Mouse (Mus musculus) midbrain, embryonic 10.5 days (tissue): ENCODE measurements at regions not wholly inside any gene's neighbourhood (a gene's known extent, or its start where the extent isn't known, plus 50 kb on each side); places are given as distances from the start of the nearest gene placed in this dataset.

Experiments used
- DNase-seq: peaks from one replicate; pipeline ENCODE4 v3.0.0-alpha.2; 2017; ENCODE audit warnings: low spot score
- H3K27ac ChIP-seq: fragments of 300-500 bp; sonication (generic); replicated peaks from 2 replicates; pipeline ENCODE4 v1.5.1; 2016; ENCODE audit warnings: mild to moderate bottlenecking
- H3K27me3 ChIP-seq: fragments of 300-500 bp; sonication (generic); 2 replicates; pipeline ENCODE4 v1.6.1; 2016; ENCODE audit warnings: low read depth, mild to moderate bottlenecking; ENCODE audit not compliant: poor library complexity, severe bottlenecking
- H3K36me3 ChIP-seq: fragments of 300-500 bp; sonication (generic); 2 replicates; pipeline ENCODE4 v1.6.1; 2016; ENCODE audit warnings: mild to moderate bottlenecking, moderate library complexity
- H3K4me1 ChIP-seq: fragments of 300-500 bp; sonication (generic); 2 replicates; pipeline ENCODE4 v1.6.1; 2016
- H3K4me3 ChIP-seq: fragments of 300-500 bp; sonication (generic); 2 replicates; pipeline ENCODE4 v1.5.1; 2016; ENCODE audit warnings: mild to moderate bottlenecking, moderate library complexity
- H3K9me3 ChIP-seq: fragments of 300-500 bp; sonication (generic); replicated peaks from 2 replicates; pipeline ENCODE4 v1.6.1; 2016; ENCODE audit warnings: mild to moderate bottlenecking
- WGBS: fragments of 180-500 bp; shearing (Covaris S2); methylation state at CpG from one replicate; pipeline ENCODE4 v1.1.7; 2016; 5-methylcytosine and 5-hydroxymethylcytosine counted together

DNA sequence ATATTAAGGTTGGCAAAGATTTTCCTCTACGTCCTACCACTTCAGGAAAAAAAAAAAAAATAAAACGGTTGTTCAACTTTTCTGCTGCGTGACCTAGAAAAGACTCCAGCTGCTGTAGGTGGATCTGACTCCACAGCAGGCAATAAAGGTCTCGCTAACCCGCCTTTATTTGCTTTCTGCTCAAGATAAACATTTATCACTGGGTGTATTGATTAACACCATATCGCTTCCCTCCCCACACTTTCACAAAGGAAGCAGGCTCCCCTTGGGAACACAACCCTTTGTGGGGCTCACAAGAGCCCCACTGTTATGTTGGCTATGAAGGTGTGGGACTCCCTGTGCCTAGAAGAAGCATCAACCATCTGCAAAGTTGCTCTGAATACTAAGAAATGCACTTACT lies 85.1 kb downstream of the Foxa2 start:
- Histone ChIP-seq H3K36me3 (peaks cover 6% of the 10 kb centered on the region; the same call in 1 of the 2 replicates), H3K9me3 (no peaks in the 10 kb centered on the region), H3K27me3 (0 out of 2 replicates have a peak, but pooled peaks cover 3% of the 10 kb centered on the region), H3K4me3 (no peak overlapping the region), H3K27ac (0 out of 2 replicates have a peak overlapping the region, but pooled peaks have one; percentile 4), H3K4me1 (no peaks in the 10 kb centered on the region)
- WGBS = 68% methylated on average over 6 of the region's 6 CpGs
- DNase-seq = no peak

DNA sequence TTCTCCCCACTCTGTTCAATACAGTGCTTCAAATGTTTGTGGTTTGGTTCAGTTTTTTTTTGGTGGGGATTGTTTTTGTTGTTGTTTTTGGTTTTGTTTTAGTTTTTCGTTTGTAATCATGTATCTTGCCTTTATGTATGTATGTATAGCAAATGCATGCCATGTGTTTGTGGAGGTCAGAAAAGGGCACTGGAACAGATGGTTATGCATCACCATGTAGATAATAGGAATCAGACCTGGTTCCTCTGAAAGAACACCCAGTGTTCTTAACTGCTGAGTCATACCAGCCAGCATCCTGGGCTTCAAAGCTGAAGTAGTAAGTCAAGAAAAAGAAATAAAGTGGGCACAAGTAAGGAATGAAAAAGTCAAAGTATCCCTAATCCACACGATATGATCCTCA lies 92.6 kb downstream of the Foxa2 start:
- 82% methylated on average over 2 of the region's 2 CpGs for WGBS

DNA sequence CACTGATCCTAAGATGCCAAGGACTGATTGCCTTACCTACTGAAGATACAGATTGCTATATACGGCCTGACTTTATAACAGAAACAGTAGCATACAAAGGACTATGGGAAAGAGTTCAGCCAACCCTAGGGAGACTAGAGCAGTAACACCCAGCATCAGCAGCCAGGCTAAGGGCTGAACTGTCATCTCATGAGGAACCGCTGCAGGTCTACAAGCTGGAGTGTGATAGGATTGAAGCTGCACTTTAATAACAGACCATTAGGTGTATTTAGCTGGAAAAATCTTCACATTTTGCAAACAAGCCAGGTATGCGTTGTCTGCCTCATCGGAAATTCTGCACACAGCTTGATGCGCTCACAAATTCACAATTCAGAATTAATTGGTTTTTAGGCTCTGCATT lies 95.5 kb downstream of the Foxa2 start:
- Histone ChIP-seq H3K27me3 (peaks cover 5% of the 10 kb centered on the region; the same call in 1 of the 2 replicates), H3K36me3 (no peaks in the 10 kb centered on the region), H3K4me1 (peaks cover 16% of the 10 kb centered on the region), H3K27ac (no peak overlapping the region), H3K9me3 (no peaks in the 10 kb centered on the region), H3K4me3 (no peak overlapping the region)
- WGBS = 93% methylated on average over 5 of the region's 5 CpGs
- DNase-seq = no peak

More for the DNA sequence above, 92.6 kb downstream of the Foxa2 start:
- H3K27me3 ChIP-seq = peaks cover 5% of the 10 kb centered on the region; the same call in 1 of the 2 replicates
- no peak overlapping the region for H3K4me3 ChIP-seq
- peaks cover 10% of the 10 kb centered on the region for H3K4me1 ChIP-seq
- H3K27ac ChIP-seq = no peak overlapping the region
- no peak for DNase-seq
- H3K9me3 ChIP-seq = no peaks in the 10 kb centered on the region
- H3K36me3 ChIP-seq = no peaks in the 10 kb centered on the region

DNA sequence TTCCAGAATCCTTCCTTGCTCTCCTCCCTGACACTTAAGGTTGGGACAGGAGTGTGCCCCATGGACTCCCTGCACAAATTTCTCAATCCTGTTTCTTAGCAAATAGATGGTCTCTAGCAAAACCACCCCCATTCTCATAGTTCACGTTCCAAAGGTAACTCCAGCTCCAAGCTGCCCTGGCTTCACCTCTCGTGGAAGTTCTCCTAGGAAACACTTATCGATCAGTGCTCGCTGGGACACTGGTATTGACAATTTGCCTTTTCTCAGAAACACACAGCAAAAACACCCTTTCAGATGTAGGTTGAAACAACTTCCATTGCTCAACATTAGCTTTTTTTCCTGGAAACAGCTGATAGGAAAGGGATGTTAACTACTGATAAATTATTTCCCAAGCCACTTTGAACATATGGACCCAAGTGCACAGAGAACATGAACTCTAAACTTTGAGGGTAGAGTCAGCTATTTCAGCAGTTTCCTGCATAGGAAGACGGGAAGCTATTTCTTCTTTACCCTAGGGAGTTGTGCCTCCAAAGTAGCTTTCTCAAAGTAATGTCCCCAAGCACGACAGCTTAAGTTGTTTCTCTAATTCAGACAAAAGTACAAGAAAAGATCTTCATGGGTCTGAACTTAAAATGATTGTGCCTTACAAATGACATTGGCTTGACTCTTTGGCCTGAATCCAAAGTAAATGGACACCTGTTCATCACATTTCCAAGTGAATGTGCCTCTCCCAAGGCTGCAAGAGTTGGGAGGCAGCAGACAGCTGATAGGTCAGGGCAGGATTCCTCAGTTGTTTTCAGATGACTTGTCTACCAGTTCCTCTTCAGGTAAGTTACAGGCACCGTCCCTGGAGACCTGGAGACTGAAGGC lies 102.4 kb downstream of the Foxa2 start:
- Histone ChIP-seq H3K4me3 (no peak overlapping the region), H3K4me1 (peaks cover 8% of the 10 kb centered on the region), H3K27me3 (no peaks in the 10 kb centered on the region), H3K27ac (no peak overlapping the region), H3K9me3 (no peaks in the 10 kb centered on the region), H3K36me3 (0 out of 2 replicates have a peak, but pooled peaks cover 2% of the 10 kb centered on the region)
- no peak for DNase-seq
- 85% methylated on average over 7 of the region's 7 CpGs for WGBS

DNA sequence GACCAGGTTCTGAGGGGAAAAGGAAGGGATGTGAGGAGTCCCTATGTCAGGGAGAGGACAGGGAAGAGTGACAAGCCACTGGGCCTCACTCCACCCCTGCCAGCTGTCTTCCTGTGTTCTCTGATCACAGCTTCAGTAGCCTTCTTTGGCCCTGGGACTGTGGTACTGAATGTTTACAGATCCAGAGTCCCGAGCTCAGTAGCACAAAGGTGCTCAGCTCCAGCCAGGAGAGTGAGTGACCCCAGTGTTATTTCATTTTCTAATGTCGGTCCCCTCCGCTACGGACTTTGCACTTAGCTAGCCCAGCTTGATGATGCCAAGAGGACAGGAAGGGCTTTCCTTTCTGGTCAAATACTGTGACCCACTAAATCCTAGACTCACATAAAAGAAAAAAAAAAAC lies 104.2 kb downstream of the Foxa2 start:
- H3K4me1 ChIP-seq = no peaks in the 10 kb centered on the region
- H3K27ac ChIP-seq = no peak overlapping the region
- no peak for DNase-seq
- 0 out of 2 replicates have a peak, but pooled peaks cover 2% of the 10 kb centered on the region for H3K36me3 ChIP-seq
- H3K4me3 ChIP-seq = no peak overlapping the region
- 82% methylated on average over 4 of the region's 4 CpGs for WGBS
- H3K27me3 ChIP-seq = no peaks in the 10 kb centered on the region
- no peaks in the 10 kb centered on the region for H3K9me3 ChIP-seq

DNA sequence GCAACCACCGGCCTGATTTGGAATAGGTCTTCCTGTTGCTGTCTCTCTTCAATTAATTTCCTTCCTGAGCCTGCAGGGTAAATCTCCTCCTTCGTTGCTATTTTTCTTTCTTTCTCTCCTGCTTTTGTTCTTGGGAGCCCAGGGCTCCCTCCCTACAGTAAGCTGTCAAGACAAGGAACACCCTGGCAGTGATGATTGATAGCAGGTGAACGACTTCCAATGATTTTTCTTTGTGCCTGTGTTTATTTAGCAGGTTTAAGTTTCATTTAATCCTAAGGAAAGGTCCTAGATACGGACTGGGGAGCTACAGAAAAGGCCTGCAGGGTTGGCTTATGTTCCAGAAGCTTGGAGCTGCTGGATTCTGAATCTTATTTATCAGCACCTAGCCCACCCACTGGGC lies 105.5 kb downstream of the Foxa2 start:
- WGBS = 29% methylated on average over 4 of the region's 4 CpGs
- H3K9me3 ChIP-seq = 0 out of 2 replicates have a peak, but pooled peaks cover 2% of the 10 kb centered on the region
- no peak overlapping the region for H3K4me3 ChIP-seq
- no peaks in the 10 kb centered on the region for H3K27me3 ChIP-seq
- H3K27ac ChIP-seq = no peak overlapping the region
- no peaks in the 10 kb centered on the region for H3K4me1 ChIP-seq
- 0 out of 2 replicates have a peak, but pooled peaks cover 2% of the 10 kb centered on the region for H3K36me3 ChIP-seq
- no peak for DNase-seq

DNA sequence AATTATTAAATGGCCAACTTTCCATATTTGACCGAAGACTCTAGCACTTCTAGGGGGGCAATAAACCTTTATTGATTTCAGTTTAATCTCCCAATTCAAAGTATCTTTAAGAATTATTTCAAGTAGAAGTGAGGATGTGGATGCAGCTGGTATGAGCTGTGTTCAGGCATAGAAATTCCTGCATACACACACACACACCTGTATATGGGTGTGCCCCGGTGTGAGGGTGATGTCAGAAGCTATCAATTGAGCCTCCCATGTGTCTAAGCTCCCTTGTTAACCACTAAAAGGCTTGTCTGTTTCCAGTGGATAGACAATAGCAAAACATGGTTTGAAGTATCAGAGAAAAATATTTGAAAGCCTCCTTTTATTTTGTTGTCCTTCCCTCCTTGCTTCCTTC lies 114.3 kb downstream of the Foxa2 start:
- Histone ChIP-seq H3K27me3 (no peaks in the 10 kb centered on the region; the same call in 1 of the 2 replicates), H3K27ac (no peak overlapping the region), H3K4me3 (no peak overlapping the region), H3K9me3 (0 out of 2 replicates have a peak, but pooled peaks cover 2% of the 10 kb centered on the region), H3K36me3 (no peaks in the 10 kb centered on the region), H3K4me1 (peaks cover 16% of the 10 kb centered on the region; the same call in 1 of the 2 replicates)
- no peak for DNase-seq
- 90% methylated on average over 2 of the region's 2 CpGs for WGBS

DNA sequence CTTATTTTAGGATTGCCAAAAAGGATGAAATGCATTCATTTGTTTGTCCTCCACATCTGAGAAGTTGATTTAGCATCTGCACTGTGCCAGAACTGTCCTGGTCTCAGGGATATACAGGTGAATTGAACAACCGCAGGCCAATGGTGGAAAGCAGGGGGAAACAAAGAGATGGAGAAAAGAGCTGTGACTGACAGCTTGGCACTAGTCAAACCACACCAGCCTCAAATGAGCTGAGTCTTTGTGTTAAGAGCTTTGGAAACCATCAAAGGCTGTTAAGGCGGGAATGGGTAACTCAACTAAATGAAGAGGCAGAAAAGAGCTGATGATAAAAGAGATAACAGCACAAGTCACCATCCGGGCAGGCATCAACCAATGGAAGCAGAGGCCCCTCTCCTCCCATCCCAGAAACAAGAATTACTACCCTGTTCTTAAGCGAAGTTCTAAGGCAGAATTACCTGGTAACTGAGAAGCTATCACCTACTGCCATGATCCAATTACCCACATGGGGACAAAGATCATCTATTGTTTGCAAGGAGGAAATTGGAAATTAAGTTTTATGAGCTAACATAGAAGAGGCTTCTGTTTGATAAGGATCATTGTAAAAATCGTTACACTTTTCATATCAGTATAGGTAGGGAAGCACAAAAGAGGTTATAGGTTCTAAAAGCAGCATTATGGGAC lies 117.6 kb downstream of the Foxa2 start:
- DNase-seq = no peak
- H3K27ac ChIP-seq = no peak overlapping the region
- H3K4me1 ChIP-seq = peaks cover 13% of the 10 kb centered on the region; the same call in 1 of the 2 replicates
- no peaks in the 10 kb centered on the region for H3K36me3 ChIP-seq
- H3K27me3 ChIP-seq = no peaks in the 10 kb centered on the region; the same call in 1 of the 2 replicates
- no peak overlapping the region for H3K4me3 ChIP-seq
- H3K9me3 ChIP-seq = no peaks in the 10 kb centered on the region
- WGBS = 67% methylated on average over 5 of the region's 5 CpGs

DNA sequence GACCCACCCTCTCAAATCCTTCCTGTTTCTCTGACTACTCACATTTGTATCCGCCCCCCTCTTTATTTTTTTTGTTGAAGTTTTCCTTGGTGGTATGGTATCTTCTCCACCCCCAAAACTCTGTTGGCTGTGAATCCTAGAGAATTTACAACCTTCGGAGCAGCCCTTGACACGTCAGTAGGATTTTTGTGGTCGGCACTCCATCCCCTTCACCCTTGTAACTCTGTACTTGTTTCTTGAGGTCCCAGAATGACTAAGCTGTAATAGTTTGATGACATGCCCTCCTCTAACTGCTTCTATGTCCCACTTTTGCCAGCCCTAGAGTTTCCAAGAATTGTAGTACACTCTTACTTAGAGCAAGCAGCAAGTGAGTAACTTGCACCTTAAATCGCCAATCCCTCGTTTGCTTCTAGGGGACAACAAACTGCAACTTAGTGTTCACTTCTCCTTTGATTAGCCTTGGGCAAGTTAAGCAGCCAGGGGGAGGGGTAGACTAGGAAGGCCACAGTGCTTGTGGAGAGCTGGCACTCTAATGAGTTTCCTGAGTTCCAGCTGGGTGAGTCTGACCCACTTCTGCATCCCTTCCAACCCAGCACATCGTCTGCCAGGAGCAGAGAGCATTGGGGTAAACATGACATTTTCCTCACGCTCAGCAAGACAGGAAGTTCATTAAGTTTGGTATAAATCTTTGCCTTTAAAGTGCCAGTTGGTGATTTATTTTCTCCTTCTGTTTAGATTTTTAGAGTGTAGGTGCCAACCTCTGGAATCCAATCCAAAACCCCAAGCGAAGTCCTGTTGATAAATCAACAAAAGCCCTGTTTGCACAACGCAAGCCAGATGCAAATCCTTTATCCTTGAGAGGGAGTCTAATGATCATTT lies 118.7 kb downstream of the Foxa2 start:
- DNase-seq = no peak
- H3K27me3 ChIP-seq = no peaks in the 10 kb centered on the region; the same call in 1 of the 2 replicates
- H3K4me3 ChIP-seq = no peak overlapping the region
- no peaks in the 10 kb centered on the region for H3K9me3 ChIP-seq
- no peak overlapping the region for H3K27ac ChIP-seq
- no peaks in the 10 kb centered on the region for H3K36me3 ChIP-seq
- WGBS = 64% methylated on average over 10 of the region's 10 CpGs
- H3K4me1 ChIP-seq = peaks cover 13% of the 10 kb centered on the region; the same call in 1 of the 2 replicates

DNA sequence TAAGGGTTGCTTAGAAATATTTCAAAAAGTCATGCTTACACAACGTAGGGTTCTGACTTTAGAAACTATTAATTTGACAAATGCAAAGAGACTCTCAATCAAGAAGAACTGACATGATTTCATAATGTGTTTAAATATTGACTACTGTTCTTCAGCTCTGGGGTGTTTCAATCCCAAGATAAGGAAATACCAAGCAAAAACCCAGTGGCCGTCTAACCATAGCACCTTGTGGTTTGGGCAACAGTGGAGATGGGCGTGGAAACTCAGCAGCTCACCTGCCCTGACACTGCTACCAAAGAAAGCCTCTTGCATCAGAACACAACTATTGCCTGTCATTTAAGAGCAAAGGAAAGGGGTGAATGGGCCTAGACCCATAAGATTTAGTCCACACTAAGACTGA lies 119.9 kb downstream of the Foxa2 start:
- H3K9me3 ChIP-seq = no peaks in the 10 kb centered on the region
- no peak for DNase-seq
- 85% methylated on average over 3 of the region's 3 CpGs for WGBS
- no peaks in the 10 kb centered on the region; the same call in 1 of the 2 replicates for H3K27me3 ChIP-seq
- no peak overlapping the region for H3K27ac ChIP-seq
- no peaks in the 10 kb centered on the region for H3K36me3 ChIP-seq
- H3K4me1 ChIP-seq = peaks cover 13% of the 10 kb centered on the region; the same call in 1 of the 2 replicates
- H3K4me3 ChIP-seq = no peak overlapping the region

DNA sequence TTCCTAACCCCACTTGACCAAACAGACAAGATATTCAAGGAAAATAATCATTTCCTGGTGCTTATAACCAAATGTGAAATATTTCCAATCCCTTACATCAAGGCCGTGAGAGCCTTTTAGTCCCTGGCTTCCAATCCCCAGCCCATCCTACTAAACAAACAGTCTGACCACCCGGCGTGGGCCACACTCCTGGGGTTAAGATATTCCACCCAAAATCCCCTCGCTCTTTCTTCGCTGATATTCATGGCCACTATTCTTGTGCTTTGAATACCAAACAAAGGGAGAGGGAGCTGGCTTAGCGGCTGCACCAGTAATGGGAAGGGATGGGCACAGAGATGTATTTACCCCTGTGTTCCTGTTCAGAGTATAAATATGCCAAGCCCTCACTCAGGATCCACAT lies 139.4 kb downstream of the Foxa2 start:
- H3K27ac ChIP-seq = peak overlapping the region; percentile 47; the same call in 1 of the 2 replicates
- peaks cover 100% of the 10 kb centered on the region for H3K27me3 ChIP-seq
- WGBS = 10% methylated on average over 6 of the region's 6 CpGs
- H3K4me1 ChIP-seq = peaks cover 45% of the 10 kb centered on the region
- no peak overlapping the region for H3K4me3 ChIP-seq
- no peaks in the 10 kb centered on the region for H3K36me3 ChIP-seq
- no peaks in the 10 kb centered on the region; the same call in 1 of the 2 replicates for H3K9me3 ChIP-seq
- peak; percentile 63 for DNase-seq
